Mouse (Mus musculus) embryonic facial prominence, embryonic 14.5 days (tissue): ENCODE measurements around the gene Trpv5. TPM values are rescaled to one million over a fixed set of nuclear protein-coding genes. Genes with fewer than 3 reads are reported as not detected.

Experiments
- ATAC-seq: fragments of 200-750 bp; cut with Nextera tagmentation; 2 replicates; pipeline ENCODE4 v1.8.0; 2017; ENCODE audit warnings: low read depth, moderate number of reproducible peaks, moderate TSS enrichment
- DNase-seq: peaks from one replicate; pipeline ENCODE4 v3.0.0-alpha.2; 2015; ENCODE audit warnings: low spot score
- H3K27ac ChIP-seq: fragments of 300-500 bp; sonication (generic); replicated peaks from 2 replicates; pipeline ENCODE4 v1.5.1; 2014; ENCODE audit warnings: low read depth, mild to moderate bottlenecking, low read length, moderate library complexity
- H3K27me3 ChIP-seq: fragments of 300-500 bp; sonication (generic); replicated peaks from 2 replicates; pipeline ENCODE4 v1.6.1; 2014; ENCODE audit warnings: low read length; ENCODE audit not compliant: control insufficient read depth, insufficient read depth
- H3K36me3 ChIP-seq: fragments of 300-500 bp; sonication (generic); 2 replicates; pipeline ENCODE4 v1.6.1; 2014; ENCODE audit warnings: low read length, mixed read lengths; ENCODE audit not compliant: control insufficient read depth, insufficient read depth
- H3K4me1 ChIP-seq: fragments of 300-500 bp; sonication (generic); 2 replicates; pipeline ENCODE4 v1.6.1; 2014; ENCODE audit warnings: antibody characterized with exemption, low read length; ENCODE audit not compliant: control insufficient read depth, insufficient read depth
- H3K4me2 ChIP-seq: fragments of 300-500 bp; sonication (generic); 2 replicates; pipeline ENCODE4 v1.6.1; 2014; ENCODE audit warnings: low read depth, mild to moderate bottlenecking, low read length, moderate library complexity, mixed read lengths
- H3K4me3 ChIP-seq: fragments of 300-500 bp; sonication (generic); 2 replicates; pipeline ENCODE4 v1.5.1; 2014; ENCODE audit warnings: low read depth, mild to moderate bottlenecking, low read length
- H3K9ac ChIP-seq: fragments of 300-500 bp; sonication (generic); 2 replicates; pipeline ENCODE4 v1.6.1; 2014; ENCODE audit warnings: low read depth, mild to moderate bottlenecking, low read length, moderate library complexity, mixed read lengths
- H3K9me3 ChIP-seq: fragments of 300-500 bp; sonication (generic); 2 replicates; pipeline ENCODE4 v1.6.1; 2016; ENCODE audit warnings: low read length; ENCODE audit not compliant: control insufficient read depth
- WGBS: fragments of 180-500 bp; shearing (Covaris S2); extraction: QIAGEN DNeasy Blood & Tissue Kit; methylation state at CpG from one replicate; pipeline ENCODE4 v1.1.7; 2014; 5-methylcytosine and 5-hydroxymethylcytosine counted together
- polyA plus RNA-seq: library from polyadenylated mRNA; unstranded; fragments of >200 nt; fragmentation: Nextera tagmentation; extraction: Ambion mirVana; gene quantifications from 2 replicates; pipeline ENCODE4 v1.2.1, GENCODE M21; 2014

Trpv5 gene
- polyA plus RNA-seq, 1 experiment from 2014 or later, result not detected

GRCm38 (mm10) chr6:41653173-41653572 lies 27.4 kb downstream of the Trpv5 start:
- ATAC-seq (no peak), DNase-seq (no peak)
- Histone ChIP-seq H3K36me3 (no peaks in the 10 kb centered on the region), H3K9me3 (no peaks in the 10 kb centered on the region), H3K27me3 (no peaks in the 10 kb centered on the region), H3K27ac (no peak overlapping the region), H3K4me1 (no peaks in the 10 kb centered on the region), H3K4me3 (no peak overlapping the region), H3K4me2 (no peak overlapping the region), H3K9ac (no peak overlapping the region)
- WGBS, result 94% methylated on average over 5 of the region's 5 CpGs

DNA sequence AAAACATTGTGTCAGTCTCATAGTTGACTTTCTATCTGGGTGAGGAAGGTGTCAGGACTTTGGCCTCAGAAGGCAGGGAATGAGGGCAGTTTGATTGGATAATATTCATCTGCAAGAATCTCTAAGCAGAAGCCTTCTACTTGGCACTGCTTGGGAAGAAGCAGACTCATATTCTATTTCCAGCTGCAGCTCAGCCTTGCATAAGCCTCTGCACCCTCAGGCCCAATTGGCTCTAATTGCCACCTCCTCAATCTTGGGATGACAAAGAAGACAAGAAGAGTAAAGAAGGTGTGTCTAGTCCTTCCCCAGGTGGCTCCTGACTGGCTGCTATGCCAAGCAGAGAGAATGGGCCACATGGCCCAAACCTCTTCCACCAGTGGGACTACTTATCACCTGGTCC lies 33.9 kb downstream of the Trpv5 start:
- DNase-seq, result no peak
- no peak for ATAC-seq

GRCm38 (mm10) chr6:41646220-41646619 lies 34.3 kb downstream of the Trpv5 start:
- 84% methylated on average over 3 of the region's 3 CpGs for WGBS
- ATAC-seq (no peak), DNase-seq (no peak)
- Histone ChIP-seq H3K4me1 (no peaks in the 10 kb centered on the region), H3K4me3 (no peak overlapping the region), H3K4me2 (no peak overlapping the region), H3K9me3 (no peaks in the 10 kb centered on the region), H3K9ac (no peak overlapping the region), H3K27ac (no peak overlapping the region), H3K27me3 (no peaks in the 10 kb centered on the region), H3K36me3 (no peaks in the 10 kb centered on the region)

More for the DNA sequence above, 33.9 kb downstream of the Trpv5 start:
- no peaks in the 10 kb centered on the region for H3K36me3 ChIP-seq
- no peak overlapping the region for H3K4me2 ChIP-seq
- H3K9ac ChIP-seq, result no peak overlapping the region
- no peaks in the 10 kb centered on the region for H3K4me1 ChIP-seq
- no peaks in the 10 kb centered on the region for H3K9me3 ChIP-seq
- no peak overlapping the region for H3K4me3 ChIP-seq
- no peaks in the 10 kb centered on the region for H3K27me3 ChIP-seq
- H3K27ac ChIP-seq, result no peak overlapping the region

- Histone ChIP-seq H3K27ac (no peak overlapping the region), H3K4me2 (no peak overlapping the region), H3K9ac (no peak overlapping the region), H3K4me1 (no peaks in the 10 kb centered on the region), H3K36me3 (no peaks in the 10 kb centered on the region), H3K9me3 (no peaks in the 10 kb centered on the region), H3K27me3 (no peaks in the 10 kb centered on the region), H3K4me3 (no peak overlapping the region)
- ATAC-seq (no peak), DNase-seq (no peak)
- WGBS, result 86% methylated on average over 3 of the region's 3 CpGs
Observed at GRCm38 (mm10) chr6:41643227-41643626, 37.3 kb downstream of the Trpv5 start.

- no peaks in the 10 kb centered on the region for H3K9me3 ChIP-seq
- no peaks in the 10 kb centered on the region for H3K36me3 ChIP-seq
- H3K27me3 ChIP-seq, result no peaks in the 10 kb centered on the region
- H3K9ac ChIP-seq, result no peak overlapping the region
- WGBS, result 87% methylated on average over 4 of the region's 4 CpGs
- DNase-seq, result no peak
- H3K27ac ChIP-seq, result no peak overlapping the region
- no peak overlapping the region for H3K4me2 ChIP-seq
- no peak overlapping the region for H3K4me3 ChIP-seq
- no peaks in the 10 kb centered on the region for H3K4me1 ChIP-seq
- ATAC-seq, result no peak
Observed at GRCm38 (mm10) chr6:41642765-41643164, 37.8 kb downstream of the Trpv5 start.

- no peak for ATAC-seq
- H3K4me3 ChIP-seq, result no peak overlapping the region
- H3K27me3 ChIP-seq, result no peaks in the 10 kb centered on the region
- DNase-seq, result no peak
- H3K27ac ChIP-seq, result no peak overlapping the region
- no peak overlapping the region for H3K4me2 ChIP-seq
- 80% methylated on average over 6 of the region's 6 CpGs for WGBS
- no peaks in the 10 kb centered on the region for H3K4me1 ChIP-seq
- H3K36me3 ChIP-seq, result no peaks in the 10 kb centered on the region
- H3K9me3 ChIP-seq, result no peaks in the 10 kb centered on the region
- H3K9ac ChIP-seq, result no peak overlapping the region
Observed at GRCm38 (mm10) chr6:41641173-41641866, 39.2 kb downstream of the Trpv5 start.

DNA sequence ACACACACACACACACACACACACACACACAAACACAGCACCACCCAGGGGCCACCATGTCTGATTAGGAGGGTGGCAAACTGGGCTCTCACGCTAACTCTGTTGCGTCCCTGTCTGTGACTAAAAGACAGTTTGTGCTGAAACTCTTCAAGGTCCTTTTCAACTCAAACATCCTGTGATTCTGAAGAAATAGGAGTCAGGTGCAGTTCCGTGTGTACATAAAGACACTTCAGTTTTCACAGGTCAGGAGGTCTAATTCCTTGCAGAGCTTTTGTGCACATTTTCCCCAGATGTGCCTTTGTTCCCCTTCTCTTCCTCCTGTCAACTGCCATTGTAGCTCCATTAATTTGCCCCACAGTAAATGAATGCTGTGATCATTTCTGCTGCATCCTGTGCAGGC lies 40.1 kb downstream of the Trpv5 start:
- no peak for ATAC-seq
- 42% methylated on average over 3 of the region's 3 CpGs for WGBS

DNA sequence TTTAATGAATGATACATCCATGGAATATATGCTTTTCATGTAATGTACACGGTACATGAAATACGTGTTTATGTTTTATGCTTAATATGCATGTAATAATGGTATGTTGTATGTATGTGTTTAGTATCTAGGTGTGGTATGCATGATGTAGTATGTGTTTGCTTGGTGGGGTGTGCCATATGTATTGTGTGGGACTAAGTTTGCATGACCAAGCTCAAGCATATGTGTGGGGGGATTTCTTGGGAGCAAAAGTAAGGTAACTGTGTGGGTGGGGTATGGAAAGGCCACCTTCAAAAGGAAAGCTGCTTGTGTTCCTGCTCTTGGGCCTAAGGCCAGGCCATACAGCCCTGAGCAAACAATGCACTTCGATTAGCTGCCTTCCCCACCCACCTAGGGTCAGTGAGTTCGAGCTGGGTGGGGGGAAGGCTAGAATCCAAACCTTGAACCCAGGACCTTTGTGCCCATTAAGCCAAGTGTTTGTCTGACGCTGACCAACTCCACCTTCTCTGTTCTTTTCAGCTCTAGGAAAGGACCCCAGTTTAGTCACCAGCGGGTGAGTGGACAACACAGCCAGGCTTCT lies 42.6 kb downstream of the Trpv5 start:
- ATAC-seq, result no peak
- no peaks in the 10 kb centered on the region for H3K4me1 ChIP-seq
- WGBS, result 75% methylated on average over 6 of the region's 6 CpGs

More for the DNA sequence above, 40.1 kb downstream of the Trpv5 start:
- H3K9me3 ChIP-seq, result no peaks in the 10 kb centered on the region
- H3K4me2 ChIP-seq, result no peak overlapping the region
- no peak overlapping the region for H3K9ac ChIP-seq
- no peaks in the 10 kb centered on the region for H3K4me1 ChIP-seq
- H3K36me3 ChIP-seq, result no peaks in the 10 kb centered on the region
- no peak overlapping the region for H3K27ac ChIP-seq
- no peaks in the 10 kb centered on the region for H3K27me3 ChIP-seq
- no peak for DNase-seq
- no peak overlapping the region for H3K4me3 ChIP-seq

GRCm38 (mm10) chr6:41637393-41637792 lies 43.2 kb downstream of the Trpv5 start:
- DNase-seq, result peak; percentile 10
- no peak overlapping the region for H3K4me2 ChIP-seq
- no peaks in the 10 kb centered on the region for H3K27me3 ChIP-seq
- no peak overlapping the region for H3K9ac ChIP-seq
- no peaks in the 10 kb centered on the region for H3K4me1 ChIP-seq
- WGBS, result 6% methylated on average over 1 of the region's 1 CpGs
- ATAC-seq, result 0 out of 2 replicates have a peak, but pooled peaks have one; percentile 30
- H3K4me3 ChIP-seq, result no peak overlapping the region
- no peaks in the 10 kb centered on the region for H3K36me3 ChIP-seq
- no peak overlapping the region for H3K27ac ChIP-seq
- H3K9me3 ChIP-seq, result no peaks in the 10 kb centered on the region

More for the DNA sequence above, 42.6 kb downstream of the Trpv5 start:
- Histone ChIP-seq H3K9me3 (no peaks in the 10 kb centered on the region), H3K27me3 (no peaks in the 10 kb centered on the region), H3K36me3 (no peaks in the 10 kb centered on the region), H3K9ac (no peak overlapping the region), H3K4me3 (no peak overlapping the region), H3K27ac (no peak overlapping the region), H3K4me2 (no peak overlapping the region)
- no peak for DNase-seq
